Mouse (Mus musculus): Measurements from ENCODE around the gene Kdm4b.

GRCm38 (mm10) chr17:56442316-56442715 lies 116.5 kb downstream of the Kdm4b start:
- TF ChIP-seq CTCF (IDR thresholded peaks at IDR 0.05; ENCODE audit: low read depth, low read length): no peak
- TF ChIP-seq POLR2A (IDR thresholded peaks at IDR 0.05; ENCODE audit: extremely low read depth, insufficient read depth, low read length): no peak

Data from liver, adult 2 months (tissue).